Mouse (Mus musculus) heart, embryonic 16.5 days (tissue): Measurements from ENCODE around the gene Atp8a1. TPM values are rescaled to one million over a fixed set of nuclear protein-coding genes. Genes with fewer than 3 reads are reported as not detected.

ENCODE experiments used
- ATAC-seq: fragments of 200-750 bp; cut with Nextera tagmentation; replicated peaks from 2 replicates; pipeline ENCODE4 v1.8.0; 2017; ENCODE audit warnings: moderate number of reproducible peaks; ENCODE audit not compliant: insufficient read depth, low FRiP score; ENCODE audit errors: extremely low read depth
- H3K27ac ChIP-seq: fragments of 300-500 bp; sonication (generic); 2 replicates; pipeline ENCODE4 v1.5.1; 2014; ENCODE audit warnings: mild to moderate bottlenecking, low read length, control low read depth, moderate library complexity
- H3K27me3 ChIP-seq: fragments of 300-500 bp; sonication (generic); 2 replicates; pipeline ENCODE4 v1.6.1; 2014; ENCODE audit warnings: low read length, mixed read lengths; ENCODE audit not compliant: control insufficient read depth, insufficient read depth
- H3K36me3 ChIP-seq: fragments of 300-500 bp; sonication (generic); 2 replicates; pipeline ENCODE4 v1.6.1; 2014; ENCODE audit not compliant: control insufficient read depth, insufficient read depth
- H3K4me1 ChIP-seq: fragments of 300-500 bp; sonication (generic); 2 replicates; pipeline ENCODE4 v1.6.1; 2014; ENCODE audit warnings: low read length, mixed read lengths; ENCODE audit not compliant: control insufficient read depth, insufficient read depth
- H3K4me2 ChIP-seq: fragments of 300-500 bp; sonication (generic); 2 replicates; pipeline ENCODE4 v1.6.1; 2014; ENCODE audit warnings: low read depth, mild to moderate bottlenecking, control low read depth, low read length
- H3K4me3 ChIP-seq: fragments of 300-500 bp; sonication (generic); 2 replicates; pipeline ENCODE4 v1.5.1; 2014; ENCODE audit warnings: mild to moderate bottlenecking, control low read depth, low read length
- H3K9ac ChIP-seq: fragments of 300-500 bp; sonication (generic); 2 replicates; pipeline ENCODE4 v1.6.1; 2014; ENCODE audit warnings: low read length, control low read depth
- H3K9me3 ChIP-seq: fragments of 300-500 bp; sonication (generic); replicated peaks from 2 replicates; pipeline ENCODE4 v1.6.1; 2016; ENCODE audit warnings: low read length; ENCODE audit not compliant: control insufficient read depth
- WGBS: fragments of 180-500 bp; shearing (Covaris S2); extraction: QIAGEN DNeasy Blood & Tissue Kit; methylation state at CpG from one replicate; pipeline ENCODE4 v1.1.7; 2014; 5-methylcytosine and 5-hydroxymethylcytosine counted together
- polyA plus RNA-seq: library from polyadenylated mRNA; unstranded; fragments of >200 nt; fragmentation: Nextera tagmentation; extraction: Ambion mirVana; gene quantifications from 2 replicates; pipeline ENCODE4 v1.2.1, GENCODE M21; 2015

The Atp8a1 gene
- polyA plus RNA-seq, 1 experiment from 2014 or later: 10.5 TPM

GRCm38 (mm10) chr5:67753057-67753456 is 94.2 kb downstream of the Atp8a1 start:
- H3K4me2 ChIP-seq: no peak overlapping the region
- no peak overlapping the region for H3K27ac ChIP-seq
- H3K9me3 ChIP-seq: no peaks in the 10 kb centered on the region
- H3K36me3 ChIP-seq: 0 out of 2 replicates have a peak, but pooled peaks cover 4% of the 10 kb centered on the region
- no peak overlapping the region for H3K4me3 ChIP-seq
- no peaks in the 10 kb centered on the region for H3K4me1 ChIP-seq
- no peak for ATAC-seq
- H3K9ac ChIP-seq: no peak overlapping the region
- H3K27me3 ChIP-seq: no peaks in the 10 kb centered on the region
- WGBS: 75% methylated on average over 2 of the region's 2 CpGs

DNA sequence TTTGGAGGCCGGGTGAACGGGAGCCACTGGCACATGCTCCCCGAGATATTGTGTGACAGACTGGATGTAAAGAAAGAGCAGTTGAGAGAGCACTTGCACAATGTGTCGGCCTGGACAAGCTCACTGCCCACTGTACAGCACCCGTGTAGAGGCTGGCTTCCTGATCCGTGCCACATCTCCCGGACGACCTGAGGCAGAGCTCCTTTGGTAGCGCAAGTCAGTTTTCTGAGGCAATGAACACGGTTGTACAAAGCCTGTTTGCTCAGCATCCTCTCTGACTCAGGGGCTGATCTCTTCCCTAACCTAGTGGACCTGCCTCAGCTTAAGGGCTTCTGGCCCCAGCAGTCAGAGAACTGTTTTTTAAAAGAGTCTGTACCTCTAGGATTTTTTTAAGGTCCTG is 94.6 kb downstream of the Atp8a1 start:
- 79% methylated on average over 10 of the region's 10 CpGs for WGBS
- Histone ChIP-seq H3K36me3 (0 out of 2 replicates have a peak, but pooled peaks cover 4% of the 10 kb centered on the region), H3K9ac (no peak overlapping the region), H3K4me2 (no peak overlapping the region), H3K27me3 (no peaks in the 10 kb centered on the region), H3K4me3 (no peak overlapping the region), H3K27ac (no peak overlapping the region), H3K4me1 (no peaks in the 10 kb centered on the region), H3K9me3 (no peaks in the 10 kb centered on the region)
- no peak for ATAC-seq

DNA sequence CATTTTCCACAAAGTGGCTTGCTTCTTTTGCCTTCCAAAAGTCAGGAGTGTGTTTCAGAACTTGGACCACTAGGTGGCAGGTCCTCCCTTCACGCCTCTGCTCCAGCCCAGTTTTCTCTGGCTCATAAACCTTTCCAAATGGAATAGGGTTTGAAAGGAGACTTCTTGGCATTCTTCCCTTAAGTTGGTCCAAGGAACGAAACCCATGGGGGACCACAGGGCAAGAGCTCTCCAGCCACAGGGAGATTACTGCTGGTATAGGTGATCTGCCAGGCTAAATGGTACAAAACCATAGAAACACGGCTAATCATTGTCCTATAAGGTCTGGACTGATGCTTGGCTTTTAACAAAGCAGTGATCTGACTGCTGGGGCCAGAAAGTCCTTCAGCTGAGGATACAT is 95.2 kb downstream of the Atp8a1 start:
- no peak overlapping the region for H3K4me2 ChIP-seq
- no peak overlapping the region for H3K4me3 ChIP-seq
- ATAC-seq: no peak
- H3K9ac ChIP-seq: no peak overlapping the region
- H3K9me3 ChIP-seq: no peaks in the 10 kb centered on the region
- H3K27ac ChIP-seq: no peak overlapping the region
- H3K27me3 ChIP-seq: no peaks in the 10 kb centered on the region
- 0 out of 2 replicates have a peak, but pooled peaks cover 4% of the 10 kb centered on the region for H3K36me3 ChIP-seq
- no peaks in the 10 kb centered on the region for H3K4me1 ChIP-seq
- WGBS: 45% methylated on average over 3 of the region's 3 CpGs

DNA sequence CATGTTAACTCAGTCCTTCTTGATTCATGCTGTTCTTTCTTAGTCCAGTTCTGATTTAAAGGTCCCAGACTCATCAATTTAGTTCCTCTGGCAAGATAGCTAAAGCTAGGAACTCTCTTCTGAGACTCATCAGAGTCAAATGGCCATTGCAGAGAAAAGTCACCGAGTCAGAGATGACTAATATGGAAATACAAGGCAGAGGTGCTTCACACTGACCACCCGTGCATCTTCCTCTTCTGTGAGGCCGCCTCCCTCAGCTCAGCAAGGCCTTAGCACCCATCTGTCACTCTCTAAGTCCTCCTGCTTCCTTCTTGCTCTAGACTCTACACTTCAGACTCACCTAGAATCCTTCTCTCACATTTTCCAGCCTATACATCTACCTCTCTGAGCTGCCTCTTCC is 108.0 kb downstream of the Atp8a1 start:
- no peak for ATAC-seq
- no peak overlapping the region for H3K4me2 ChIP-seq
- no peak overlapping the region for H3K9ac ChIP-seq
- WGBS: 75% methylated on average over 3 of the region's 3 CpGs
- no peaks in the 10 kb centered on the region for H3K4me1 ChIP-seq
- peaks cover 5% of the 10 kb centered on the region for H3K9me3 ChIP-seq
- no peak overlapping the region for H3K4me3 ChIP-seq
- H3K27me3 ChIP-seq: no peaks in the 10 kb centered on the region
- 0 out of 2 replicates have a peak, but pooled peaks cover 4% of the 10 kb centered on the region for H3K36me3 ChIP-seq
- no peak overlapping the region for H3K27ac ChIP-seq

GRCm38 (mm10) chr5:67738133-67738532 is 109.1 kb downstream of the Atp8a1 start:
- no peak for ATAC-seq

GRCm38 (mm10) chr5:67735771-67736170 is 111.5 kb downstream of the Atp8a1 start:
- Histone ChIP-seq H3K9ac (no peak overlapping the region), H3K4me3 (no peak overlapping the region), H3K36me3 (no peaks in the 10 kb centered on the region), H3K4me1 (no peaks in the 10 kb centered on the region), H3K27ac (no peak overlapping the region), H3K27me3 (no peaks in the 10 kb centered on the region), H3K4me2 (no peak overlapping the region), H3K9me3 (peaks cover 5% of the 10 kb centered on the region)
- ATAC-seq: no peak
- 92% methylated on average over 1 of the region's 1 CpGs for WGBS

More at GRCm38 (mm10) chr5:67738133-67738532, 109.1 kb downstream of the Atp8a1 start:
- no peaks in the 10 kb centered on the region for H3K4me1 ChIP-seq
- no peak overlapping the region for H3K9ac ChIP-seq
- WGBS: 84% methylated on average over 10 of the region's 10 CpGs
- H3K27me3 ChIP-seq: no peaks in the 10 kb centered on the region
- no peak overlapping the region for H3K27ac ChIP-seq
- no peak overlapping the region for H3K4me3 ChIP-seq
- H3K4me2 ChIP-seq: no peak overlapping the region
- peaks cover 5% of the 10 kb centered on the region for H3K9me3 ChIP-seq
- H3K36me3 ChIP-seq: no peaks in the 10 kb centered on the region

GRCm38 (mm10) chr5:67733551-67734258 is 113.5 kb downstream of the Atp8a1 start:
- H3K4me2 ChIP-seq: no peak overlapping the region
- no peaks in the 10 kb centered on the region for H3K4me1 ChIP-seq
- WGBS: 70% methylated on average over 9 of the region's 9 CpGs
- no peak overlapping the region for H3K27ac ChIP-seq
- H3K9ac ChIP-seq: no peak overlapping the region
- H3K9me3 ChIP-seq: peaks cover 5% of the 10 kb centered on the region
- no peaks in the 10 kb centered on the region for H3K27me3 ChIP-seq
- no peak overlapping the region for H3K4me3 ChIP-seq
- ATAC-seq: no peak
- H3K36me3 ChIP-seq: no peaks in the 10 kb centered on the region

GRCm38 (mm10) chr5:67733150-67733549 is 114.1 kb downstream of the Atp8a1 start:
- H3K27ac ChIP-seq: no peak overlapping the region
- H3K4me3 ChIP-seq: no peak overlapping the region
- H3K9me3 ChIP-seq: peaks cover 5% of the 10 kb centered on the region
- no peaks in the 10 kb centered on the region for H3K4me1 ChIP-seq
- H3K4me2 ChIP-seq: no peak overlapping the region
- ATAC-seq: no peak
- H3K36me3 ChIP-seq: no peaks in the 10 kb centered on the region
- H3K9ac ChIP-seq: no peak overlapping the region
- no peaks in the 10 kb centered on the region for H3K27me3 ChIP-seq
- 83% methylated on average over 6 of the region's 6 CpGs for WGBS

GRCm38 (mm10) chr5:67727755-67728154 is 119.5 kb downstream of the Atp8a1 start:
- H3K27me3 ChIP-seq: no peaks in the 10 kb centered on the region
- ATAC-seq: no peak
- H3K9ac ChIP-seq: no peak overlapping the region
- H3K27ac ChIP-seq: no peak overlapping the region
- no peak overlapping the region for H3K4me3 ChIP-seq
- 7% methylated on average over 2 of the region's 2 CpGs for WGBS
- no peaks in the 10 kb centered on the region for H3K36me3 ChIP-seq
- H3K4me1 ChIP-seq: peaks cover 5% of the 10 kb centered on the region; the same call in 1 of the 2 replicates
- no peaks in the 10 kb centered on the region for H3K9me3 ChIP-seq
- H3K4me2 ChIP-seq: no peak overlapping the region
